Mouse (Mus musculus) lung, postnatal 14 days (tissue): ENCODE results near the gene Siae.

Source experiments
- DNase-seq: peaks from one replicate; pipeline ENCODE4 v3.0.0; 2021

Gene Siae

DNA sequence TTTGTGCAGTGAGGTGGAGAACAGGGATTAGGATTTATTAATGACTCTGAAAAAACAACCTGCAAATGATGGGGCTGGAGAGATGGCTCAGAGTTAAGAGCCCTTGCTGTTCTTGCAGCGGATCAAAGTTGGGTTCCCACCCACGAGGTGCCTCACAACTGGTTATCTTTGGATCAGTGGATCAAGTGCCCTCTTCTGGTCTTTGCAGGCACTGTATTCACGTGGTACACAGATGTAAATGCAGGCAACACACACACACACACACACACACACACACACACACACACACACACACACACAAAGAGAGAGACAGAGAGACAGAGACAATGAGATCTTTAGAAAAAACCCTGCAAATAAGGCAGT is 132.4 kb downstream of the Siae start:
- no peak for DNase-seq

DNA sequence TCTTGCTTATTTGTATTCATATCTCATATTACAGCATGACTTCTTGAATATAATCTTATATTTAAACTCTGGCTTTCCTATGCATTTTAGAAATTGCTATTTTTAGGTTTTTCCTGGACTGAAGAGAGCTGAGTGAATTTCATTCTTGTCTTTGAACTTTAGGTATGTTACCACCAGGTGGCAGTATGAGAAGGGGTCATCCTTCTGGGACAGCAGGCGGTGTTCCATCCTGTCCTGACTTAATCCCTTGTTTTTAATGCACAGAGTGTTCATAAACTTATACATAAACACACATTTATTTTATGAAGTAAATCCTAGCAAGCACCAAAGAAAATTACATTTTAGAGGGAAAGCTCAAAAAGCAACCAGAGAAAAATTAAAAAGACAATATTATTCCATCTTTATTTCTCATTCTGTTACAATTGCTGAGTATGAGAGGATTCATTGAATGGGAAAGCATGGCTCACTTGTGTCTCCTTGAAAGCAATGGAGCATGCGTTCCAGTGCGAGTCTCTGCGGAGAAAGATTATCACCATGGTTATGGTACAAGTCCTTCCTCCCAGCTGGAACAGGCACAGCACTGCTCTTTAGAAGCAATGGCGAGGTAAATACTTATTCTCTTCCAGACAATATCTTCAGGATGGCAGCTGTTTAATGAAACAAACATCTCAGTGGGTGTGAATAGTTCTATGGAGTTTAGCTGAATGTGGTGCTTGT is 134.6 kb downstream of the Siae start:
- peak; percentile 18 for DNase-seq
